Mouse (Mus musculus): ENCODE results near the gene Apold1.

Apold1 gene

DNA sequence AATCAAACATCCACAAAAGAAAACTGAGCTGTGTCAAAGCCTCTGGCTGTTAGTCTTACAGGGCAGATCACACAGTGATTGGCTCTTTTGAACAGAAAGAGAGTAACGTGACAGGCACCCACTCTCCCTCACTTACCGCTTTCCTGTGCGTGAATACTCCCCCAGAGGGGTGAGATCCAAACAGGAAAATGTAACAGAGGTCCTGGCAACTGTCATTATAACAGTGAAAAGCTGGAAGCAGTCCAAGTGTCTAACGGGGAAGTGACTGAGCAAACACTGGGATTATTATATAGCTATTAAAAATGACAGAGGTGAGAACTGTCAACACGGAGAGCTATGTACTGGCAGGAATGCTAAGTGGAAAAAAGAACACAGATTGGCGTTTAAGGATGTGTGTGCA is 4.9 kb upstream of the Apold1 start:
- DNase-seq = no peak

DNA sequence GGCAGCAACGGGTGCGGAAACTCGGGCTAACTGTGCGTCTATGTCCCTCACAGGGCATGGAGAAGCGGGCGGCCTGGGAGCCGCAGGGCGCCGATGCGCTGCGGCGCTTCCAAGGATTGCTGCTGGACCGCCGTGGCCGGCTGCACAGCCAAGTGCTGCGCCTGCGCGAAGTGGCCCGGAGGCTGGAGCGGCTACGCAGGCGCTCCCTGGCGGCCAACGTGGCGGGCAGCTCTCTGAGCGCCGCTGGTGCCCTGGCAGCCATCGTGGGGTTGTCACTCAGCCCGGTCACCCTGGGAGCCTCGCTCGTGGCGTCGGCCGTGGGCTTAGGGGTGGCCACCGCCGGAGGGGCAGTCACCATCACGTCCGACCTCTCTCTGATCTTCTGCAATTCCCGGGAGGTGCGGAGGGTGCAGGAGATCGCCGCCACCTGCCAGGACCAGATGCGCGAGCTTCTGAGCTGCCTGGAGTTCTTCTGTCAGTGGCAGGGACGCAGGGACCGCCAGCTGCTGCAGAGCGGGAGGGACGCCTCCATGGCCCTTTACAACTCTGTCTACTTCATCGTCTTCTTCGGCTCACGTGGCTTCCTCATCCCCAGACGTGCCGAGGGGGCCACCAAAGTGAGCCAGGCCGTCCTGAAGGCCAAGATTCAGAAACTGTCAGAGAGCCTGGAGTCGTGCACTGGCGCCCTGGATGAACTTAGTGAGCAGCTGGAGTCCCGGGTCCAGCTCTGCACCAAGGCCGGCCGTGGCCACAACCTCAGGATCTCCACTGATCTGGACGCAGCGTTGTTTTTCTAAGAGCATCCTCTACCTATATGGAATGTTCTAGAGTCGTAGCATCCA is 2.2 kb downstream of the Apold1 start:
- peak; percentile 91 for DNase-seq

DNA sequence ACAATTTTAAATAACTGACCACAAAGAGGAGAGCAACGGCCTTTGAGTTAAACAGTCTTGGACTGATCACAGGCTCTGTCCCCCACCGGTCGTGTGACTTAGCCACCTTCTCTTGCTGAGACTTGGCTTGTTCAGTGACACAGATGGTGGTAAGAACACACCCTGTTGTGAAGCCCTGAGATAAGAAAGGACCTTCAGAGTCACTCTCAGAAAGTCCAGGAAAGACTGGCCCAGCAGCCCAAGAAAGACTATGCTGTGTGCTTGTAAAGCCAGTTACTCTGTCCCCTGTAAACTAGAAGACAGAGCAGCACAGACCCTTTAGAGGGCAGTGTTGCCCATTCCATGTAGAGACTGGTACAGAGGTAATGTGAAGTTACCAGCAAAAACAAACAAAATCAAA is 3.2 kb downstream of the Apold1 start:
- no peak for DNase-seq

DNA sequence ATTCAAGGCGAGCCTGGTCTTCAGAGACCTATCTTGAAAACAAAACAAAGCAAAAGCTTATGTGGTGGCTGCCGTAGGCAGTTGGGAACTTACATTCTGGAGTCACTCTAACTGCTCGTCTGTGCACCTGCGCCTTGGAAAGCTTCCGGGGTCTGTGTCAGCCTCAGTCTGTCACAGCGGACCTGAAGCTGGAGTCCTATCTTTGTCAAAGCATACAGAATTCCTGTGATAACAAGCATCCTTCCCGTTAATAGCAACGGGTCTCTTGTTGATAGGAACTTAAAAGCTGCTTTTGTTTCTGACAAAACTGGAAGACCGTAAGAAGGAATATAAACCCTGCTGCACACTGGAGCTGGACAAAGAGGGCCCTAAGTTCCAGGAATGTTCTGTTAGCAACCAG is 6.9 kb downstream of the Apold1 start:
- DNase-seq = no peak

DNA sequence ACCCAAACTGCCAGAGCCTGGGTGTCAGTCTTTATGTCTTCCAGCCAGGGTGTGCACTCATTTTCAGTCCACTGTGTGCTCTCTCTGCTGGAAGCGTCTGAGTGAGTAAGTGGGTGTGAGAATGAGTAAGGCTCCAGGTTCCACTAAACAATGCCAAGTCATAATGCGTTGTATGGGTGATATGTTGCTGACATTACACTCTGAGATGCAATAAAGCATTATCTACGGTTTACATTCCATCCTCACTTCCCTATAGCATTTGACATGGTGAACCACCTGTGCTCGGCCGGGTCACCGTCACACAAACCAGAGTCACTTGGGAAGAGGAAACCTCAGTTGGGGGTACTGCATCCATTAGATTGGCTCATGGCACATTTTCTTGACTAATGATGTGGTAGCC is 9.2 kb downstream of the Apold1 start:
- DNase-seq = no peak

DNA sequence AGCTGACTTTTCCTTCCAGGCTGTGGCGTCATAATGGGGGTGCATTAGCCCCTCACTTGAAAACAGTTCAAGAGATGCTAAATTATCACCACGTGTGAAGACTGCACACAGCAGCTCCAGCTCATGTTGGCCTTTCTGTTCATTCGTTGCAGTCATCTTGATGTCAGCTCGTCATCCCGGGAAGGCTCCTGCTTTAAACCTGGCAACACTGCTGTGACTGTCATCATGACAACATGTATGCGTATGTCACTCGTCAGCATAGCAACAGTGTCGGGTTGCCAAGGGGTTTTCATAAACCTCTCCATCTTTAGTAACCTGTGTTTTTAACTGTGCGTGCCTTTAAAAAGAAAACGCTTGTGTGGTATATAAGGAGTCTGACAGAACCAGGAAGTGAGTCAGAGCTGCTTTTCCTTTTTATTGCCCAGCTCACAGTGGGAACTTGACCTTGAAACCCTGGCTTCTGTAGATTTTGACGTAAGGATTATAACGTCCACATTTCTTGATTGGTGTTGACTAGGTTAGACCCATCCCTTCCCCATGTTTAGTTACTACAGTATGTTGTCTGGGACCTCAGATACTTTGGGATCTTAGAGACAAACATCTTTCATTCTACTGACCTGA is 12.6 kb downstream of the Apold1 start:
- peak; percentile 49 for DNase-seq

DNA sequence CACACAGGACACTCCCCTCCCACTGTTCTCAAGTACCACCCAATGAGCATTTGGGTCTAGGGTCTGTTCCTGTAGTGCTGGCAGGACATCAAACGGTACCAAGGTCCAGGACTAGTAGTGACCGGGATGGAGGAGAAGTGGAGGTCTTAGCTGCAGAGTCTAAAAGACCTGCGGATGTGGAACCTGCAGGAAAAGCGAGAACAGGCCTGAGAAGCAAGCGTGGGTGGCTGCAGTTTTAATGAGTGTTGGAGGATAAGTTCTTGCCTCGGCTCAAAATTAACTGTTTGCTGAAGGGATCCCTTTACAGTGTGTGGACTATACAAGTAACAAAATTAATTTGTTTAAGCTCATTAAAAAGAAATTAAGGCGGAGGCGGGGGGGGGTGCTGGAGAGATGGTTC is 13.5 kb downstream of the Apold1 start:
- peak; percentile 35 for DNase-seq

DNA sequence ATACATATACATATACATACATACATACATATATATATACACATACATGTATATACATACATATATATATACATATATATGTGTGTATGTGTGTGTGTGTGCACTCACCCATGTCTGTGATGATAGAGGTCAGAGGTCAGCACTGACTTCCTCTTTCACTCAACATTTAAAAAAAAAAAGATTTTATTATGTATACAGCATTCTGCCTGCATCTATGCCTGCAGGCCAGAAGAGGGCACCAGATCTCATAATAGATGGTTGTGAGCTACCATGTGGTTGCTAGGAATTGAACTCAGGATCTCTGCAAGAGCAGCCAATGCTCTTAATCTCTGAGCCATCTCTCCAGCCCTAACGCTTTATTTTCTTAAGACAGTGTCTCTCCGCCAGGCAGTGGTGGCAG is 15.4 kb downstream of the Apold1 start:
- no peak for DNase-seq

DNA sequence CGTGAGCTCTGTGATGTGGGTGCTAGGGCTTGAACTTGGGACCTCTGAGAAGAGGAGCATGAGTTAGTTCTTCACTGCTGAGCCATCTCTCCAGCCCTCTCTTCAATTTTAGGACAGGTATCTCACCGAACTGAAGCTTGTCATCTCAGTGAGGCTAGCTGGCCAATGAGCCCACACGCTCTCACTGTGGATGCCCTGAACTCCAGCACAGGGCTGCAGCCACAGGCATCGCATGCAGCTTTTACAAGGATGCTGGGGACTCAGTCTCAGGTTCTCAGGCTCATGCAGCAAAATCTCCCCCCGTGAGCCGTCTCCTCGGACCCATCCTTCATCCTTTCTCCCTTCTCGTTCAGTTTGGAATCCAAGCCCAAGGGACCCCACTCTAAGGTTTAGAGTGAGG is 16.6 kb downstream of the Apold1 start:
- DNase-seq = no peak

DNA sequence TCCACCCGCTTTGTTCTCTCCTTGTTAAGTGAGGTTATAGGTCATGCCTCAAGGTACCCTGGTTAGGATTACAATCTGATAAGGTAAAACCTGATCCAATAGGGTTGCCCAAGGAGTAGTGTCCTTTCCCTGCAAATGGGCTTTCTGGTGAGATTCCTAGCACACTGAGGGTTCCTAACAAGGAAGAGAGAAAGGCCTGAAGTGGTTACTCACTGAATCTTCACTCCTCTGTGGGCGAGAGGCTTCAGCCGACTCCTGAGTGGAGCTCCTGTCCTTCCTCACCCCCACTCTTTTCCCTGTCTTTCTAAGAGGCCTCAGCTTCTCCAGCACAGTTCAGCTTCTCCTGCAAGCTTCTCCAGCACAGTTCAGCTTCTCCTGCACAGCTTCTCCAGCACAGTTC is 17.3 kb downstream of the Apold1 start:
- DNase-seq = no peak

DNA sequence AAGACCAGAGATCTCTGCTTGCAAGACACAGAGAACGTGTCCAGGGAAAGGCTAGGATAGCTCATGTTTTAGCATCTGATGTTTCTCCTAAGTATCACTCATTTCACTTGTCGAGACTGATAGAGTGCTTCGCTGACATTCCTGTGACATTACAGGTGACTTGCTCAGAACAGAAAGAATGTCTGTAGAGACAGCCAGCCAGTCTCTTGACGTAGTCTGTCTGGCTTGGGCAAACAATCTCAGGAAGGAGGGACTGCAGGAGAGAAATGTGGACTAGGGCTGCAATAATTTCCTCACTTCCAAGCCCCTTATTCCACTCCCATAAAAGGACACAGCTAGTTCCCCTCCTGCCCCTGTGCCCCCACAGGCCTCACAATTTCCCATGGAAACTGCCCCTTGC is 18.8 kb downstream of the Apold1 start:
- no peak for DNase-seq

DNA sequence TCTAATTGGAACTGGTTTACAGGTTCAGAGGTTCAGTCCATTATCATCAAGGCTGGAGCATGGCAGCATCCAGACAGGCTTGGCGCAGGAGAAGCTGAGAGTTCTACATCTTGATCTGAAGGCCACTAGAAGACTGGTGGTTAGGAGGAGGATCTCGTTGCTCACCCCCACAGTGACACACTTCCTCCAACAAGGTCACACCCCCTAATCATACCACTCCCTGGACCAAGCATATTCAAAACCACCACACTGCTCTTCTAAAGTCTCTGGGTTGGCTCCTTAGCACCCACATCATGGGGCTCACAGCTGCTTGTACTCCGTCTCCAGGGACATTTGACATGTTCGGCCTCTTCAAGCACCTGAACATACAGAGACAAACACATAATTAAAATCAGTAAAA is 20.5 kb downstream of the Apold1 start:
- no peak for DNase-seq

DNA sequence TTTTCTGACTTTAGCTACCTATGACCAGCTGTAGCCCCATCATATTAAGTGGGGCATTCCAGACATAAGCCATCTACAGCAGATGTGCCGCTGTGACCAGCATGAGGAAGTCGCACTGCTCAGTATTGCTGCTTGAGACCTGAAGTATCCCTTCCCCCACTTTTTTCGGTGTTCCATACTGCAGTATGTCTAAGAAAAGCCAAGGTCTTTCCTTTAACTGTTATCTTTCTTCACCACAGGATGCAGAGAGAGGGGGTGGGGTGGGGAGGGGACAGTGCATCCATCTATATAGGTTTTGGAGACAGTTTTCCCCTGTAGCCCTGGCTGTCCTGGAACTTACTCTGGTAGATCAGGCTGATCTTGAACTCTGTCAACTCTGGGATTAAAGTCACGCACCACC is 24.9 kb downstream of the Apold1 start:
- no peak for DNase-seq

DNA sequence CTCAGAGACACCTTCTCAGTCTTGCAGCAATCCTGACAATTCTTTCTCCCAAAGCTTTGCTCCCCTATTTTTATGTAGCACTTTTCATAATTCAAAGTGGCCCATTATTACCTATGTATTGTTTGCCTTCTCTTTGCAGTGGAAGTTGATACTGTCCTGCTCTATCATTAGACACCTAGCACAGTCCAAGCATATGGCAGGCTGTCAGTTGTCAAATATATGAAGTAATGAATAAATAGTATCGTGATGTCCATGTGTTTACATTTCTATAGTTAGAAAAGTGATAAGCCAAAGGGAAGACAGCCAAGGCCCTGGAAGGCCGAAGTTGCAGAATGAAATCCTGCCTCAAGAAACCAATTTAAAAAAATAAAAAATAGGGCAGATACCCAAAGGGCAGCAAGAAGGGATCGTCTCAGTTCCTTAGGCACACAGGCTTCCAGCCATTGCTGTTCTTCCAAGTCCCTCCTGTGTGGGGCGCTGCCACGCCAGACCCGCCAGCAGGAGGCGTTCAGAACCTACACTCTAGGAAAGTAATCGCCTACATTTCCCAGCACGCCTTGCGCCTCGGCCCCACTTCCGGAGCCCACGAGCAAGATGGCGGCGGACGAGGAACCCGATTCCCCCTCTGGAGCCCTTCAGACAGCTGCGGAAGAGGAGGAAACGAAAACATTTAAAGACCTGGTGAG is 29.7 kb downstream of the Apold1 start, which contains the start of gene Ddx47:
Gene Ddx47 (plus strand): TSS at position 565 of the 686 bp plus-strand sequence.
- peak; percentile 94 for DNase-seq

DNA sequence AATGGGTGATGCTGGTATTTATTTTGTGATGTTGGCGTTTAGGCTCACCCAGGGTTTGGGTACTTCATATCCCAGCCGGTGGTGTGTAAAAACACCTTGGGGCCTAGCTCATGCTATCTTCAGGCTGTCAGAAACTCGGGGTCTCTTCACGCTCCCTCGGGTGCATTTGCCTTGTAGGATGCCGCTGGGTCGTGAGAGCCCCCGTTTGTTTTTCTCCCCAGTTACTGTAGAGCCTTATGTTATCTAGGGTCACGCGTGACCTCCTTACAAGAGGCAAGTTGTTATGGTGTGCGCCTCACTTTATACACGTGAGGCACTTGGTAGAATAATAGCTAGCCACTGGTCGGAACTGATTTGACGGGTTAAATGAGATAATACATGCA is 30.2 kb downstream of the Apold1 start:
- no peak for DNase-seq

DNA sequence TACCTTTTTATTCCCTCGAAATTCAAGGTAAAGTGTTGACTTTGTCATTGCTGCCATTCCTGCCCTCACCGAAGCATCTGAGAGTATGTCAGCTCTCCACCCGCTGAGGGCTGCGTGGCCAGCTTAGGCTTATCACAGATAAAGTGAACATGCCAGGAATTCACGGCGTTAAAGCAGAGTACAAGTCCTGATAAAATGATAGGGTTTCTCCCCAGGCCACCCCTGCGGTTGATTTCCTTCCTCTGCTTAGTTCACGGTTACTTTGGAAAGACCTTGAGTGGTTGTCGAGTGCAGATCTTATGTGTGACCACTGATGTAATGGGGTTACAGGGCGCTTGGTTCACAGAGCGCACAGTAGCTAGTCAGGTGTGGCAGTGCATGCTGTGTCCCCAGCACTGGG is 35.7 kb downstream of the Apold1 start:
- DNase-seq = no peak

DNA sequence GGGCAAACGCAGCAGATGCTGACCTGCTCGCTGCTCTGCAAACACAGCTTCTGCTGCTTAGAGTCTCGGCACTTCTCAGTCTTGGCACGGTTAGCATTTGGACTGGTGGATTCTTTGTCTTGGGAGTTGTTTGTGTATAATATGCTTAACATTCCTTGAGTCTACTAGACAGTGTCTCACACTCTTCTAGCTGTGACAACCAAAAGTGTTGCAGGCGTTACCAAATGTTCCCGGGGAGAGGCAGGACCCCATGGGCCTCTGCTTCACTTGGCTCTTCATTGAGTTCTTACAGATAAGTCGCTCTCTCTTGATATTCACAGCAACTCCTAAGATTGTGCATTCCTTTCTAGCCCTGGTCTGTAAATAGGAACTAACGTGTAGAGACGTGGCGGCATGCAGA is 38.0 kb downstream of the Apold1 start:
- DNase-seq = no peak

DNA sequence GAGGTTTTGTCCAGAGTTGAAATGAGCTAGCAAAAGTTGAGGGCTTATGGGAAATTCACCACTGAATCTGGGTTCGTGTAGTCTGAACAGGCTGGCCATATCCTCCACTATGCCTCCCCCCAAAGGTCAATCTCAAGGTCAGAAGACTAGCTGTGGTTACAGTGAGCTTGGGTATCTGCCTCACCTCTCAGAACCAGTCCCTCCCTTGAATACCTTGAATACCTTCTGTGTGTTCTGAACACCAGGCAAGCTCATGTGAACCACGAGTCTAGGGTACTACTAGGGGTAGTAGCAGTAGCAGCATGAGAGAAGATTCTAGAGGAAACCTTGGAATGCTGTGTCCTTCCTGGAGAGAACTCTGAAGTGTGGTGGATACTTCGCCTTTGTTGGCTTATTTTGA is 40.1 kb downstream of the Apold1 start:
- DNase-seq = no peak

DNA sequence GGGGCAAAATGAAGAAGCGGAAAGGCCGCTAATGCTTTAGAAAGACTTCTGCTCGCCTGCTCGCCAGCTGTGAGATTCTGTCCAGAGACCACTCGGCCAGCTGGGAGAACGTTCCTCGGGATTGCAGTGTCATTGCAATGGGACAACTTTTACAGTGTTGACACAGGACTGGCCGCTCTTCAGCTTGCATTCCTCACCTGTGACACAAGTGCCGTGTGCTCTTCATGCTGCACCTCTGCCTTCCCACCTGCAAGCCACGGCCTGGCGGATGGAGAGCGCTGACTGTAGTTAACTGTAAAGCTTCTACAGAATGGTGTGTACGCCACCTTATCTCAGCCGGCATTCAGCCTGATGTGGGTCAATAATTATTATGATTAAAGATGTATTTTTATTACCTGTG is 41.9 kb downstream of the Apold1 start:
- no peak for DNase-seq

DNA sequence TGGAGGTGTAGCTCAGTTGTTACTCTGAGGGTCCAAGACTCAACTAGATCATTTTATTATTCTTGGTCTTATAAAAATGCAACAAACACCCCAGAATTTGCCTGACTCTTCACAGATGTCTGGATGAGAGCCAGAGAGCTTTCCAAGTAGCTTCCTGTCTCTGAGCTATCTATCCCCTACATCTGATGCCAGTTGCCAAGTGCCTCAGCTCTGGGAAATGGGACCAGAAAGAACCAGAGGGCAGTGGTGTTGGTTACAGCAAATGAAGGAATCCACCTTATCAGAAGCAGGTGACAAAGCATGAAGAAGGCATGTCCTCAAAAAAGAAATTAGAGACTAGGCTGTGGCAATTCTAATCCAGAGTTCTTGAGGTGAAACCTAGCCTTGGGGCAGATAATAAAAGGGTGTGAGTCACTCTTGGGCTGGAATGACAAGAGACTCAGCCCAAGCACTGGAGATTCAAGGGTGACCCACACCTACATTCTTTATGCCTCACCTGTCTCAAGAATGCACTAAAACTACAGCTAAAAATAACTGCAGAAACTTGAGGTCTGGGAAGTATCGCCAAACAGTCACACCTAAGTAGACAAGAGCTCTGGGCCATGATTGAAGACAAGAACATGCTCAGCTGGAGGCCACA is 43.4 kb downstream of the Apold1 start:
- no peak for DNase-seq

DNA sequence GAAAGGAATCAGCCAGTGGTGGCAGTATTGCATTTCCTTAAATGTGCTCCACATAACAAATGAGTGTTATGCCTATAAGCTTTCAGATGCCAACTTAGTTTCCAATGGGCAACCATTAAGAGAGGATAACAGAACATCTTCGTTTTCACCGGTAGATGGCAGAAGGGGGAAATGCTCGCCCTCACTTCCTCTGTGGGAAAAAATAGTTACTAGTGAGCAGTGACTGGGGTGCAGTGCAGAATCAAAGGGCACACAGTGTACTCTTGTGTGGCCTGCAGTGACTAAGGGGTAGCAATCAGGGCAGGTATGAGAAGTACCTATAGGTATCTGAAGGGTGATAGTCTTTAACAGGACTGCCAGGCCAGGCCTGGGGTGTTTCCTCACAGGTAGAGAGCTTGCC is 44.7 kb downstream of the Apold1 start:
- DNase-seq = no peak

DNA sequence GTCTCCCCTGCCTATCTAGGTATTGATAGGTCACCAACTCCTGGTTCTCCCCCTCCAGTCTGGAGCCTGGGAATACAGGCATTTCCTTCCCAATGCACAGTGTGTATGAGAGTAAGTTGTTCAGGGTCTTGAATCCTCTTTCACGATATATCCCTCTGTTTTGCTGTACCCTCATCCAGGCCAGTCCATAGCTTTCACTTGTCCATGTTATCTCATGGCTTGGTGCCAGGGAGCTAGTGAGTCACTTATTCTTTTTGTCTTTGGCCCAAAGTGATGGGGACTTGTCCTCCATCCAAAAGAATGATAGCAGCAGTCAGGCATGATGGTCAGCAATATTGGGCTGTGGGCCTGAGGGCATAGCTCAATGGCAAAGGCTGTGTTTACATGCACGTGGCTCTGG is 45.2 kb downstream of the Apold1 start:
- DNase-seq = no peak

DNA sequence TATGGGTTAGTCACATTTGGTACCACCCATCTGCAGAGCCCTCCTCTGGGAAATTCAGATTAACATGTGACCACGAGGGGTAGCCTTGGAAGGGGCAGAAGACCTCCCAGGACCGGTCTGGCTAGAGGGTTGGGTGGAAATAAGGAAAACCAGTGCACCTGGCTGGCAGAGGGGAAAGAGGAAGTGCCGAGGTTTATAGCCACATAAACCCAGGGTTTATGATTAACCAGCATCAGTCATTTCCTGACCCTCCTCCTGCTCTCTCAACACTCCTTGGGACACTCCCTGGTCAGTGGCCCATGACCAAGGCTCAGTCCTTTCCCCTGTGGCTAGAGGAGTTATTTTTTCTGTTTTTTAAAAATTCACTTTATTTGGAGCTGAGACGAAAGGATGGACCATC is 47.7 kb downstream of the Apold1 start:
- DNase-seq = no peak

Data from right cerebral cortex, postnatal 14 days (tissue).